Mouse (Mus musculus) thymus, adult 2 months (tissue): ENCODE results near the gene Frat1.

ENCODE experiments used
- CTCF ChIP-seq: fragments of 200-500 bp; IDR thresholded peaks from 2 replicates; pipeline ENCODE4 v1.5.1; 2012; ENCODE audit warnings: mild to moderate bottlenecking, control low read depth, low read length, moderate library complexity, borderline replicate concordance; ENCODE audit not compliant: control insufficient read depth, poor library complexity, insufficient read depth; ENCODE audit errors: extremely low read depth
- POLR2A ChIP-seq: fragments of 200-500 bp; IDR thresholded peaks from 2 replicates; pipeline ENCODE4 v1.6.1; 2012; ENCODE audit warnings: mild to moderate bottlenecking, low read length, control low read depth, moderate library complexity; ENCODE audit not compliant: control insufficient read depth, poor library complexity, insufficient read depth; ENCODE audit errors: extremely low read depth

GRCm38 (mm10) chr19:41789110-41789961 is 40.4 kb upstream of the Frat1 start:
- TF ChIP-seq CTCF = no peak
- no peak for TF ChIP-seq POLR2A
